Mouse (Mus musculus) heart, postnatal 25 days (tissue): ENCODE measurements around the gene Tmem56. TPM values are rescaled to one million over a fixed set of nuclear protein-coding genes. Genes with fewer than 3 reads are reported as not detected.

ENCODE experiments used
- DNase-seq: peaks from one replicate; pipeline ENCODE4 v3.0.0; 2022; ENCODE audit warnings: low spot score
- intact Hi-C: fragments of 180-260 bp; cut with DNase I; formaldehyde crosslinking; loops from one replicate; pipeline ENCODE4 v1.15.1; 2025
- total RNA-seq, 2 experiments: library from RNA; stranded (reverse); gene quantifications; 2 replicates each; pipeline ENCODE4 v1.2.3; 2021

Tmem56 gene
- total RNA-seq, 2 experiments from 2014 or later = 0.57 to 1.4 TPM

DNA sequence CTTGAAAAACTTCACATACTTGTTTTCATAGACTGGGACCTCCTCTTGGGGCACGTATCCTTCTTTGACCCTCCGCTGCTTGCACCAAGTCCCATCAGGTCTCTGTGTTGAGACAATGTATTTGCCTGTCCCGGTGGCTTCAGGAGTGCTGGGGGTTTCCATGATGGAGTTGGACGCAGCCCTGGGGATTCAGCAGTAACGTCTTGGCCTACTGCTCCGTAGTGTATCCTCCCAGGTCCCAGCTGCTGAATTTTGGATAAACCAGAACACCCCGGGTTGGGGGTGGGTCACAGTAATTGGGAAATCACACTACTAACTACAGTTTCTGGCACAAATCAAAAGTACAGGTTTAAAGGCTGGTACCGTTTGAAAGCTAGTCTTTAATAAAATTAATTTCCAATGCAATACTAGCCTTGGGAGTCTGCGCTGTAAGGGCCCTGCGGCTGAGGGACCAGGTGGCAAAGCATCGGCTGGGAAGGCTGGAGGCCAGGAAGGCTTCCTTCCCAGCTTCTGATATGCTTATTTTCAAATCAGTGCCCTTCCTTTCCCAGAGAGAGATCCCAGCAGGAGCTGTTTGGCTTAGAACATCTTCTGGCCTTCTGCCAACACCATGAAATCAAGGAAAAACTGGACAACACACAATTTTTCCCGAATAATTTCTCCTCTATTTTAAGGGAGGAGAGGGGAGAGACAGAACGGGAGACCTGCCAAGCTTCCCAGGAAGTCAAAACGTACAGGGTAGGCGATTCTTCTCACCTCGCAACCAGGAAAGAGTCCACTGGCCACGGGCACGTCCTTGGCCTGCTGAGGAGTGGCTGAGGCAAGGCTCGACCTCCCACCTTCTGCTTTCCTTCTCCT, 32.1 kb downstream of the Tmem56 start:
- no peak for DNase-seq
- intact Hi-C loops = no loop called here

DNA sequence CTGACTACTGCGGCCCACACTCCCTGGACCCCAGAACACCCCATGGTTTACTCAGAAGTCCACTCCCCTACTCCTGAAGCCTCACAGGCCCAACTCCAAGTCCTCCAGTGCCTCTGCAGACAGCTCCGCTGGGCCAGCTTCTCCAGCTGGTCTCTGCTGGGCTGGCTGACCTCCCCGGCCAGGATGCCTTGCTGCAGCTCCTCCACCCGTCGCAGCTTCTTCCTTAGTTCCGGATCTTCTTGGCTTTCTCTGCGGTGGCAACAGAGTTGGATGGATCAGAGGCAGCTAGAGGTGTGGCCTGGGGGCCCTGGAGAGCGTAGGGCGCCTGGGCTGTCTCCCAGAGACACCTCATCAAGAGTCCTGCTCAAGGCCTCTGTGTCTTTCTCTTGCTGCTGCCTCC, 32.9 kb downstream of the Tmem56 start:
- intact Hi-C loops = no loop called here
- no peak for DNase-seq

DNA sequence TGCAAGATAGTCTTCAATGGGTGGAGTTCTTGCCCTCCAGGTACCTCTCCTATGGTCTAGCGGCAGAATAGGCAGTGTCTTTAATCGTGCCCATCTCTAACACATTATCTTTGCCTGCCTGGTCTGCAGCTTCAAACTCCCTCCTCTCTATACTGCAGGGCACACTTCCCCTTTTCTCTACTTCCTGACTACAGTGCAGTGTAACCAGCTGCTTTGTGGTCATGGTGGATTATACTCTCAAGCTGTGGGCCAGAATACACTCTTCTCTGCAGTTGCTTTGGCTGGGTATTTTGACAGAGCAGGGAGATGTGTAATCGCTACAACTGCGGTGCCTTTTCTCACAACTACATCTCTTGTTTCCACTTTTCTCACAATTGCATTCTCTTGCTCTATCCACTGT, 40.0 kb downstream of the Tmem56 start:
- intact Hi-C loops = no loop called here
- DNase-seq = no peak

DNA sequence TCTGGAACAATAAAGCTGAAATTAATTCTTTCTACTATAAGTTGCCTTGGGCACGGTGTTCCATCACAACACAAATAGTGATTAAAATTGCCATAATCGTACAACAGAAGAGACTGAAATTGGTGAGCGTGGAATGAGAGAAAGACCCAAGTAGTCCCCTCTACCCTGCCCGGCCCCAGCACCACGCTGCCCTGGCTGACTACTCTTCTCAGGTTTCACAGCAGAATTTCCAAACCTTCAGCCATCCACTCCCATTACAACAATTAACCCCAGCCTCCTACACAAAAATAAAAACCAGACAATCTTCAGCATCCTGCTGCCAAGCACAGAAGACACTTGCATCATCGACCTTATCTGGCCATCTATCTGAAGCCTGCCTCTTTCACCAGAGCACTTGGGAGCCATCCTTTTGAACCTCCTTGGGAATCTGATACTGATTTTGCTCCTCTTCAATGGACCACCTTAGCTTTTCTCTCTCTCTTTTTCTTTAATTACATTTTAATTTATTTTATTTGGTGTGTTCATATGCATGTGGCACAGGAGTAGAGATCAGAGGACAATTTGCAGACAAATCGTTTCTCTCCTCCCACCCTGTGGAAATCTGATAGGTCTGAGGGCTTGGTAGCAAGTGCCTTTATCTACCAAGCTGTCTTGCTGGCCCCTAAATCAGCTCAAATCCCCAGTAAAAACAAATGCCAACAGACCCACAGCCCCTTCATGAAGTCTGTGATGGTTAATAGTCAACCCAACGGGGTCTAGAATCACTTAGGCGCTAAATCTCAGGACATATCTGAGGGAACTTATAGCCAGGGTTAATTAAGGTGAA, 40.6 kb downstream of the Tmem56 start:
- DNase-seq = no peak
- intact Hi-C loops = no loop called here

DNA sequence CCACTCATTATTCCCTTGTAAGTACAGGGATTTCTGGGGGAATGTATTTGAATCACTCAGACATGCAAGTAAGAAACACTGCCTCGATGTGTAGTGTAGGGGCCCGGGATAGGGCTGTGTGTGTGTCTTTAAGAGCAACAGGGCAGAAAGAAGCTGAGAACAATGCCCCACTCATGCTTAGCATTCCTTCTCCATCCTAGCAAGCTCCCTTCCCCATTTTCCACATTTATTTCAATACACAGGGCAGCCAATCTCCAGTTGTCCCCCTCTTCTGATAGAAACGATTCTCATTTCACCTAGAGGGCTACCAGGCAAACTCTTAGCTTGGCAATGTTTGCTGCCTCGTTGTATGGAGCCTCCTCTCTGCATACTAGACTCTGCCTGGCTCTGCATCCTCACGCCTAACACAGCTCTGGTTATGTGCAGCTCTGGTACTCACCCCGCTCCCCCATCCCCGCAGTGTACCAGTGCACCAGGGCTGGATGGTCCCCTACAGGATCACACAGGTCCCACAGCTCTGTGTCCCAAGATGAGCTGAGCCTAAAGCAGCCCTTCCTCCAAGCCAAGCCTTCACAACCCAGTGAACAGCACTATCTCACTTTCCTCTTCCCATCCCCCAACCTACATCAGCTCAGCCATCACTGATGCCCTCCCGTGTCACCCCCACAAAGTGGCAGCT, 42.4 kb downstream of the Tmem56 start:
- DNase-seq = no peak
- intact Hi-C loops = no loop called here

DNA sequence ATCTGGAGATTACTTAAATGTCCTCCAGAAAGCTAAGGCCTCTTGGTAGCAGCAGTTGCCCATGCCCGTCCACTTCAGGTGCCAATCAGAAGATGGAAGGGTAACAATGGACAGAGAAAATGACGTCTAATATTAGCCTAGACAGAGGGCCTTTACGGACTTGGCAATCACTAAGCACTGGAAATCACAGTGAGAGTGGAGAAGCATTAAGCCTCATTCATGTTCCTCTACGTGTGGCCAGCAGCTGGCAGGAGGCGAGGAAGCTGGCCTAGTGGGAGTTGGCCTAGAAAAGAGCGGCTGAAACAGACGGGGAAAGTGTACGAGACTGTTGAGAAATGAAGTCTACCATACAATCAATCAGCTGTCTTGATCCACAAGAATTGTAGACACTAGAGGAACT, 43.8 kb downstream of the Tmem56 start:
- DNase-seq = no peak
- intact Hi-C loops = no loop called here

DNA sequence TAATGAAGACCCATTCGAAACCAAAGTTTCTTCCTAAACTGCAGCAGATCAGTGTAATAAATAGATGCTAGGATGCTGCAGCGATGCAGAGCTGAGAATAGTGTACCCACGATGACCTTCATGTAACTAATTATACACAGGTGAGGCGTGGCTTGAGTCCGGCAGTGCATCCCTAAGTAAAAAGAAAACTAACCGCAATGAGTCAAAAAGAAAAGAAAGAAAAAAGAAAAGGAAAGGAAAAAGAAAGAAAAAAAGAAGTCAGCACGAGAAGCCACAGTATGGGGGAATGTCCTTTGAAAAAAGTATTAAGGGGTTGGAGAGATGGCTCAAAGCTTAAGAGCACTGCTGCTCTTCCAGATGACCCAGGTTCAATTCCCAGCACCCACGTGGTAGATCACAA, 58.1 kb downstream of the Tmem56 start:
- DNase-seq = no peak
- intact Hi-C loops = no loop called here

DNA sequence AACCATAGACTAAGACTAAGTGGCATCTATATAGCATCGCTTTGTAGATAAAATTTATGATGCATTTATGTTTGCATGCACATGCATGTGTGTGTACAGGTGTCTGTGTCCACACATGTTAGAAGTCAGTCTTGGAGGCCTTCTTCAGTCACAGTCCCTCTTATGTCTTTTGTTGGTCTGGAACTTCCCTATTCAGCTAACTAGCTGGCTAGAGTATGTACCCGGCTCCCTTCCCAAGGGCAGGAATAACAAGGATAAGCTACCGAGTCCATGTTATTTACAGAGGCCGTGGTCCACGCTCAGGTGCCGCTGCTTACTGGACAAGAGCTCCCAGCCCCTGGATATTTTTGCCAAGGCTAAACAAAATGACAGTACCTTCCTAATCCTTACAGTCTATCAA, 58.7 kb downstream of the Tmem56 start:
- DNase-seq = no peak
- intact Hi-C loops = no loop called here

DNA sequence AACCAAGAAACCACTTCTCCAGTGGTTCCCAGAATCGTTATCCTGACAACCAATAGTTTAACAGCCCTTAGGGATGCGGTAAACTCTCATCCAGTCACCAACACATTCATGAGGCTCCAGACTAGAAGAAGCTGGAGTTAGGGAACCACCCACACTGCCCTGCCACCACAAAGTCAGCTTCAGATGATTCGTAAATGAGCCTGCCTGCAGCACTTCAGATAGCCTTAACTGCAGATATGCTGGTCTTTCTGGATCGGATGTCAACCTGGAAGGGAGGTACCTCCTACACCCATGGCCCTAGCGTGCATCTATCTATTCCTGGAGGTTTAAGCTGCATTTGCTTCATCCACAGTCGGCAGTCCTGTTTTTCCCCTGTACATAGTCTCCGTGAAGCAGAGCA, 60.9 kb downstream of the Tmem56 start:
- intact Hi-C loops = no loop called here

DNA sequence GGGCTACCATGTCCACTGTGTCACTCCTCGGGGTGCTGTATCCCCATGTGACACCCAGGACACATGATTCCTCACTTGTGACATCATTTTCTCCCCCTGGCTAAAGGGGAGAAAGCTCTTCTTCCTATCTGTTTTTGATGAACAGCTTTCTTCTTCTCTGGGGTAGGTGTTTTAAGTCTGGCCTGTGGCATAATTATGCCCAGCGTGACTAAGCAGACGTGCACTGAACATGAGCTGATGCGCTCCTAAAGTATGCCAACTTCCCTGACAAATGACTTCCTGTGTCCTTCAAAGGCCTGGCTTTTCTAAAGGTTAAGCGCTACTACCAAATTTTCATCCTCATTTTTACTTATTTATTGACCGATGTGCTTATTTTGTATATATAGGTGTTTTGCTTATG, 65.9 kb downstream of the Tmem56 start:
- DNase-seq = no peak
- intact Hi-C loops = no loop called here

More for the DNA sequence above, 60.9 kb downstream of the Tmem56 start:
- no peak for DNase-seq

DNA sequence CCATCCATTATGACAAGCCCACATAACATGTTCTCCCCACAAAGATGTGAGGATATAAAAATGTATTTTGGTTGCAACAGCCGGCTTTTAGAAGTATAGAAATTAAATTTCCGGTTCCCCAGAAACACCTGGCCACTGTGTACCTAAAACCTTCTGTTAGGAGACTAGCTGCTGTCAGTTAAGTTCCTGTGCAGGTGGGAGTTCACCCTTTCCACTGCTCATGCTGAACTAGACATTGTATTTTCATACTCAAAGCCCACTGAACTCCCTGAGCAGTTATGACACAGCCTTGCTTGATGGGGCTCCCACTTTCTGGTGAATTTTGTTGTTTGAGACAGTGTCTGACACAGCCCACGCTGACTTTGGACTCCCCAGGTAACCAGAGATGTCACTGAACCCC, 69.4 kb downstream of the Tmem56 start:
- no peak for DNase-seq
- intact Hi-C loops = no loop called here

DNA sequence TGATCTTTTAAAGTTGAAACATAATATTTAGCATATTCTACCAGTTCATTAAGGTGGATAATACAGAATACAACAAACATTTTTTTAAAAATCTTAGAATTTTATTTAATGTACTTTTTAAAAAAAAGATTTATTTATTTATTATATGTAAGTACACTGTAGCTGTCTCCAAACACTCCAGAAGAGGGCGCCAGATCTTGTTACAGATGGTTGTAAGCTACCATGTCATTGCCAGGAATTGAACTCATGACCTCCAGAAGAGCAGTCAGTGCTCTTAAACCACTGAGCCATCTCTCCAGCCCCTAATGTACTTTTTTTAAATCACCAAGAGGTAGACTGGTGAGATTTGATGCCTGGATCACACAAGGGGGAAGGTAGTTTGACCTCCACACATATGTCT, 70.7 kb downstream of the Tmem56 start:
- DNase-seq = no peak
- intact Hi-C loops = no loop called here

DNA sequence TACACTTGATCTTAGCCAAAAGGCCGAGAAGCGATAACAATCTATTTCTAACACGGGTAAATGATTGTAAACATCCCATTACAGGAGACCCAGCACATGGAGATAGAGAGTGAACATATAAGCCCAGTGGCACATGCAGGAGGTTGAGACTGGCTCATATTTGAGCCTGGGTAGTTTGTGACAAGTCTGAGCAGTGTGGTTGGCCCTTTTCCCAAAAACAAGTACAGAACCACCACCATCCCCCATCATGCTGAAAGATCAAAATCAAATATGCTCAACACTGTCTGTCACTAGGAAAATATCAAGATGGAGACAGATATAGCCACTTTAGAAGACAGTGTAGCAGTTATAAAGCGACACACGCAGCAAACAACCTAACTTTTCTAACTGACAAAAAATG, 73.9 kb downstream of the Tmem56 start:
- DNase-seq = no peak
- intact Hi-C loops = no loop called here

DNA sequence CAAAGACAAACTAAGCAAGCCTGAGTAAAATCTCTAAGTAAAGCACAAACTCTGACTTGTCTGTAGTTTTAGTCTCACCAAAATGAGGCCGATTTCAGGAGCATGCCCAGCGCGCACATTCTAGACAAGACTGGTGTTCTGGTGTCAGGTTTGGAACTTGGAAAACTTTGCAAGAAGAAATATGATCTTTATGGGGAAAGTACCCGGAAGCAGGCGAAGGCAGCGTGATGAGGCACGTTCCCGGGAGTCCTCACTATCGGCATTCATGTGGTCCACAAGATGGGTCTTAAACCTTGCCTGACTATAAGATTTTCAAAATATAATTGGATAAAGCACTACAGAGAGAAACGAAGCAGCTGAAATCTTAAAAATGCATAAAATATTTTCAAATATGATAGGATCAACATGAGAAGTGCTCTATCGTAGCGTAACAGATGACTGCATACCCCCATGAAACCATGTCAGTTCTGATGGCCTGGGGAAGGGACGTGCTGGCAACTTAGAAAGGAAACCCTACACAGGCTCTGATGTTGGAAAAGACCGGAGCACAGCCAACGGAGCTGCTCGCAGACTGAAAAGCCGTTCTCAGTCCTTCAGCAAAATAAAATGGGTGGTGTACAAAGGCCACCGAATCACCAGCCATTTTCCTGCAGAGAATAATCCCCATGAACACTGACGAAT, 76.6 kb downstream of the Tmem56 start:
- intact Hi-C loops = no loop called here

DNA sequence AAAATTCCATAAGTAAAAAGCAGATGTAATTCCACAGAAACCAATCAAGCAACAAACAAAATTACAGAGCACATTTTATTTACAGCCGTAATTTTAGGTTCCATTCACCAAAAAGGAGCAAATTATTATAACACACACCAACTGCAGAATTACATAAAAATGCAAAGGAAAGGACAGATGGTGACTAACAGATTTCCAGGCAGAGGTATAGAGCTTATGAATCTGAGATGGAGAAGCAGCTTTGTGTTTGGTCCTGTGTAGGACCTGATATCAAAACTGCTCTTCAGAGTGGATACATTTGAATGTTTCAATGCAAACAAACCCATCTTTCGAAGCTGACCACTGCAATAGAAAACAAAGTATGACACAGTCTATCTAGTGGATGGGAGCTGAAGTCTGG, 80.3 kb downstream of the Tmem56 start:
- no peak for DNase-seq
- intact Hi-C loops = no loop called here

More for the DNA sequence above, 76.6 kb downstream of the Tmem56 start:
- no peak for DNase-seq

DNA sequence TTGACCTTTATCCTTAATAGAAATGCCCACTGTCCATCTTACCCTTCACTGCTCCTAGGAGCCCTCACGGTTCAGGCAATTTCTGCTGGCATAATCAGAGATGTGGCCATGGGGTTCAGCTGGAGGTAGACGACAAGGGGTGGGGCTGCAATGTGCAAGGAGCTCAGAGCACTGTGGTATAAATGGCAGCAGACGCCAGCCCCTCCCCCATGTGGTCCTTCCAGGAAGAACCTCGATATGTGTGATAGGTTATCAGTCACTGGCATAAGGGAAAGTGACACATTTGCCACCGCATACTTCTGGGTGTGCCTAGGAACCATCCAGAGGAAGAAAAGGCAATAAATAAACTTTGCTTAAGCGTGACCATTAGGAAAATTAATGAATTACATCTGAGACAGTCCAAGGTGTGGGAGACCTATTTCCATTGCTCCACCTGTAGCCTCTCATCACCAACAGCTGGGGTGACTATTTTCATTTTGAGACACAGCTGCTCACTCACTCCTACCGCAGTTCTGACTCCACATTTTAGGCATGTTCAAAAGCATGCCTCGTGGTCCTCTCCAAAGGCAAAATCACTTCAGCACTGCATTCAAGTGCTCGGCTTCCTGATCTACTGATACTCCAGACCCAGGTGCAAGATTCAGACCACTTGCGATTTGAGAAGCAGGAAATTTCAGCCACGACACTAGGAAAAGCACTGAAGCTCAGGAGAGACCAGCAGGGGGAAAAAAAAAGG, 81.7 kb downstream of the Tmem56 start:
- intact Hi-C loops = no loop called here

DNA sequence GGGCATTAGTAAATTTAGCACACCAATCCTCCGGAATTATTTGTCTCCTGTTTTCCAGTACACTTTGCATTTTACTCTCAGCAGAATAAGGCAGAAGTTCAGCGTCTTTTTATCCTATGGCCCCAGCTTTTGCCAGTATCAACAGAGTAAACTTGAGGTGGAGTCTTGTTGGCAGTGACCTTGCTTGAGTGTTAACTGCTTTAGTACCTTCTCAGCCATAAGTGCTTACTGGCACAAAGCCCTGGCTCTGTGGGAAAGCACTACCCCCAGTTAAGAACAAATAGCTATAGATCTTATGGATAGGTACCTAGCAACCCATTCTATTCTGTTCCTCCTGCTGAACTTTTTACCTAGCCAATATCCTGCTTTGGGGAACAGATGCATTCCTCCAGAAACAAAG, 93.7 kb downstream of the Tmem56 start:
- intact Hi-C loops = no loop called here
- no peak for DNase-seq

More for the DNA sequence above, 81.7 kb downstream of the Tmem56 start:
- DNase-seq = no peak

DNA sequence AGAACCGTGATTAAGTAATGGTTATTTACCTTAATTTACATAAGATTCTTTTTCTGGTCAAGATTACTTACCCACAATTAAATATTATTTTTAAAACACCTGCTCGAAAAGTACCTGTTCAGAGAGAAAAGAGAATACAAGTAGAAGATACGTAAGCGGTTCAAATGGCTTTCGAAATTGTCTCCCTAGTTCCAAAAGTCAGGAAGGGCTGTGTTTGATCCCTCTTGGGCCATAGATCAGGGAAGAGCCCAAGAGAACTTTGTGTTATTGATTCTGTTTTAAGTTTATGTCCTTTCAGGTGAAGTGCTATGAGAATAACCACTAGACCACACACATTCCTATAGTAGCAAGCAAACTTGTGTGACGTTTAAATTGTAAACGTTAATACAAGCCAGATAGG, 95.4 kb downstream of the Tmem56 start:
- intact Hi-C loops = no loop called here

DNA sequence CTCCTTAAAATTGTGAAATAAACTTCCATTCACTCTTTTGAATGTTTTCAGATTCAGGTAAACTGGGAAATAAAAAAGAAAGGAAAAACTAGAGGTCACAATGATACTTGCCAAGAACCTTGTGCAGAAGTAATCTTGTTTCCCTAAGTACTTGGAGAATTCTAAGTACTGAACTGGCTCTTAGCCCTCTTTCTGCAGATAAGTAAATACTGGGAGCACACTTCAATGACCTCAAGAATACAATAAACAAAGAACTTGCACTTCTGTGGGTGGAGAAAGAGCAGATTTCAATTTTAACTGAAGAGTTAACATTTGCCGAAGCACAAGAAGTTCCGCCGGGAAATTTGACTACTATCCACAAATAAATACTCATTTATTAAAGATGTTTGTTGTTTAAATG, 96.0 kb downstream of the Tmem56 start:
- intact Hi-C loops = no loop called here

More for the DNA sequence above, 95.4 kb downstream of the Tmem56 start:
- no peak for DNase-seq

More for the DNA sequence above, 96.0 kb downstream of the Tmem56 start:
- DNase-seq = no peak
